Mouse (Mus musculus) neural tube, embryonic 11.5 days (tissue): ENCODE measurements at regions not wholly inside any gene's neighbourhood (a gene's known extent, or its start where the extent isn't known, plus 50 kb on each side); places are given as distances from the start of the nearest gene placed in this dataset.

ENCODE experiments used
- ATAC-seq: fragments of 200-750 bp; cut with Nextera tagmentation; 2 replicates; pipeline ENCODE4 v1.8.0; 2017; ENCODE audit warnings: moderate number of reproducible peaks, mild to moderate bottlenecking, moderate TSS enrichment, moderate library complexity; ENCODE audit not compliant: insufficient read depth, low FRiP score, low TSS enrichment
- DNase-seq: peaks from one replicate; pipeline ENCODE4 v3.0.0-alpha.2; 2015; ENCODE audit warnings: low spot score
- H3K27ac ChIP-seq: fragments of 300-500 bp; sonication (generic); 2 replicates; pipeline ENCODE4 v1.5.1; 2014; ENCODE audit warnings: low read depth, mild to moderate bottlenecking, low read length
- H3K27me3 ChIP-seq: fragments of 300-500 bp; sonication (generic); 2 replicates; pipeline ENCODE4 v1.6.1; 2014; ENCODE audit warnings: mild to moderate bottlenecking, low read length, mixed read lengths; ENCODE audit not compliant: control insufficient read depth, insufficient read depth
- H3K36me3 ChIP-seq: fragments of 300-500 bp; sonication (generic); 2 replicates; pipeline ENCODE4 v1.6.1; 2014; ENCODE audit warnings: mild to moderate bottlenecking, low read length, moderate library complexity, mixed read lengths; ENCODE audit not compliant: control insufficient read depth, insufficient read depth
- H3K4me1 ChIP-seq: fragments of 300-500 bp; sonication (generic); 2 replicates; pipeline ENCODE4 v1.6.1; 2014; ENCODE audit warnings: low read length, mixed read lengths; ENCODE audit not compliant: control insufficient read depth, insufficient read depth
- H3K4me2 ChIP-seq: fragments of 300-500 bp; sonication (generic); 2 replicates; pipeline ENCODE4 v1.6.1; 2014; ENCODE audit warnings: low read depth, mild to moderate bottlenecking, moderate library complexity
- H3K4me3 ChIP-seq: fragments of 300-500 bp; sonication (generic); 2 replicates; pipeline ENCODE4 v1.5.1; 2014; ENCODE audit warnings: low read depth, low read length
- H3K9ac ChIP-seq: fragments of 300-500 bp; sonication (generic); 2 replicates; pipeline ENCODE4 v1.6.1; 2014; ENCODE audit warnings: mild to moderate bottlenecking, low read length
- H3K9me3 ChIP-seq: fragments of 300-500 bp; sonication (generic); 2 replicates; pipeline ENCODE4 v1.6.1; 2016; ENCODE audit warnings: low read length; ENCODE audit not compliant: control insufficient read depth
- WGBS: fragments of 180-500 bp; shearing (Covaris S2); extraction: QIAGEN DNeasy Blood & Tissue Kit; methylation state at CpG from one replicate; pipeline ENCODE4 v1.1.7; 2014; 5-methylcytosine and 5-hydroxymethylcytosine counted together

DNA sequence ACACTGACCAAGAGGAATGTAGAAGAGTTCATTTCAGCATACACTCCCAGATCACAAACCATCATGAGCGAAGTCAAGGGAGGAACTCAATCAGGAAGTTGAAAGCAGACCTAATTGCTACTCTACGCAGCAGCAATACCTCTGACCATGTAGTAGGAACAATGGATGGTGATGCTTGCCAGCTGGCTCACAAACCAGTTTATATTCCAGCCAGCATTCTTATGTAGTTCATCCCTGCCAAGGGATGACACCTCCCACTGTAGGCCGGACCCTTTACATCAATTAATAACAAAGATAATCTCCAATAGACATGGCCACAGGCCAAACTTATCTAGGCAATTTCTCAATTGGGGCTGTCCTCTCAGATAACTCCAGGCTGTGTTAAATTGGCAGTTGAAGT lies 115.1 kb downstream of the Actbl2 start:
- H3K27me3 ChIP-seq, result no peaks in the 10 kb centered on the region
- ATAC-seq (no peak), DNase-seq (no peak)
- no peak overlapping the region for H3K27ac ChIP-seq
- no peaks in the 10 kb centered on the region for H3K36me3 ChIP-seq
- 90% methylated on average over 3 of the region's 3 CpGs for WGBS
- no peak overlapping the region for H3K4me2 ChIP-seq
- no peaks in the 10 kb centered on the region for H3K4me1 ChIP-seq
- no peaks in the 10 kb centered on the region for H3K9me3 ChIP-seq
- no peak overlapping the region for H3K9ac ChIP-seq
- no peak overlapping the region for H3K4me3 ChIP-seq

DNA sequence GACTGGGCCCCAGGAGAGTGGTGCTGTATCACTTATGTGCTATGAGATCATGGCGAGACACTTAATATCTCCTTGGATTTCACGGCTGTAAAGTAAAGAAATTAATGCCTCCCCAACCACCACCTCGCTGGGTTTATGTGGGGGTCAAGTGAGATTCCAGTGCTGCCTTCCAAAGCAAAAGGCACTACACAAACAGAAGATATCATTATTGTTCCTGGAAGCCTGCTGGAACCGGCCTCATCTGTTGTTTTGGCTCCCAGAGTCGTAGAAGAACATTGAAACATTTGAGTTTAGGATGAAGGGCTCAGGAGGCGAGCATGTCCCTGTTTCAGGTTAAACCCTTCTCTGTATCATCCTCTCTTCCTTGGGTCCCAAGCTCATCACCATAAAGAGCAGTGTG lies 116.6 kb downstream of the Gpbp1 start:
- Histone ChIP-seq H3K9ac (no peak overlapping the region), H3K4me1 (no peaks in the 10 kb centered on the region), H3K27ac (no peak overlapping the region), H3K4me3 (no peak overlapping the region), H3K27me3 (no peaks in the 10 kb centered on the region), H3K4me2 (no peak overlapping the region), H3K36me3 (no peaks in the 10 kb centered on the region), H3K9me3 (no peaks in the 10 kb centered on the region)
- 69% methylated on average over 6 of the region's 6 CpGs for WGBS
- no peak for DNase-seq
- ATAC-seq, result no peak

DNA sequence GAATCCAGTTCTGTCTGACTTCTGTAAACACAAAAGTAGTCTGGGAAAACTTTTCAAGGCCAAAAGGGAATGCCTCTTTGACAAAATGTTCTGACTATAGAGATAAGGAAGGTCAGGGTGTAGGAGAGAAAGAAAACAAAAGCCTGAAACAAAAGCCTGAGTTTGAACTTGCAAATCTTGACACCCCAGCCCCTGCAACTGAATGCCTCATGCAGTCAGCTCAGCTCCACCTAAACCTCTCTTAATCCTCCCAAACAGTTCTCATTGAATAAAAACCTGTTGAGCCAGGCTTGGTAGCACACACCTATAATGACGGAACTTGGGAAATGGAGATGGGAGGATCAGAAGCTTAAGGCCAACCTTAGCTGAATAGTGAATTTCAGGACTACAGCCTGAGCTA lies 116.1 kb downstream of the Gpbp1 start:
- 67% methylated on average over 1 of the region's 1 CpGs for WGBS
- no peaks in the 10 kb centered on the region for H3K4me1 ChIP-seq
- no peak for ATAC-seq
- H3K27me3 ChIP-seq, result no peaks in the 10 kb centered on the region
- no peak overlapping the region for H3K4me2 ChIP-seq
- no peaks in the 10 kb centered on the region for H3K36me3 ChIP-seq
- no peak for DNase-seq
- no peak overlapping the region for H3K9ac ChIP-seq
- H3K9me3 ChIP-seq, result no peaks in the 10 kb centered on the region
- H3K27ac ChIP-seq, result no peak overlapping the region
- no peak overlapping the region for H3K4me3 ChIP-seq
